Mouse (Mus musculus) monocyte, adult 5-6 weeks (primary cell): ENCODE results near the gene Ube2m. TPM values are rescaled to one million over a fixed set of nuclear protein-coding genes. Genes with fewer than 3 reads are reported as not detected.
"Not testable (repeated sequence)": the region's sequence is repeated elsewhere in the genome, so short reads cannot be mapped to it uniquely, and the experiment has no call there.

Experiments
- ATAC-seq: fragments of 153-309, 156-312 bp; replicated peaks from 2 replicates; pipeline ENCODE4 v1.8.0; 2017; ENCODE audit warnings: mild to moderate bottlenecking; ENCODE audit not compliant: low TSS enrichment, insufficient number of reproducible peaks, severe bottlenecking, poor library complexity, low FRiP score
- total RNA-seq: library from RNA; stranded (forward); fragments of 200-1000, 200-491, 200-594 nt; gene quantifications from 3 replicates; pipeline ENCODE4 v1.2.3, GENCODE M21; 2017

Gene Ube2m
- 44.8 to 67.8 TPM (median 54.9 TPM) in 3 replicates for total RNA-seq

DNA sequence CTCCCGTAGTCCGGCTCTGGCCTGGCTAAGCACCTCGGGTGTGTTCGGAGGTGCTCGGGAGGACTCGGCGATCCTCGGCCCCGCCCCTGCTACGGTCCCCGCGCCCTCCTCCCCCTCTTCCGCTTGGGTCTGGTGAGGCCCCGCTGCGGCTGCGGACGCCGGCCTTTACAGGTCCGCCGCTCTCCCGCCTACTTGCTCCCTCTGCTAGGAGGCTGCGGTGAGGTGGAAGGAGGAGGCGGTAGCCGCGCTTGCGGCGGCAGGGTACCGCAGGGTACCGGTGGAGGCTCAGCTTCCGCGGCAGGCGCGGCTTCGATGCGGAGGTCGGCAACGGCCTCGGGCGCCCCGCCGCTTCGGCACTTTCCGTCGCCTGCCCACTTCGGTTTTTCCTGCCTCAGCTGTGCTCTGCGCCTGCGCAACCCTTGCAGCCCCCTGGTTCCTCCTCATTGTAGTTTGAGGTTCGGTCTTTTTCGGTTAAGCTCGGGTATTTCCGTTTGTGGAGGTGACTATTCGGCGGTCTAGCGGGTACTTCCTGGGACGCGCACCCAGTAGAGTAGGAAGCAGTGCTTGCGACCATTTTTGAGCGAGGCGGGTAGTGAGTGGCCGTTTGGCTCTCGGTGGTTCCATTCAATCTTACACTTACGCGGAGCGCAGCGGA lies at the start of gene Ube2m:
Ube2m (minus strand) TSS at position 375 of the 655 bp plus-strand sequence.
- ATAC-seq: peak; percentile 60

DNA sequence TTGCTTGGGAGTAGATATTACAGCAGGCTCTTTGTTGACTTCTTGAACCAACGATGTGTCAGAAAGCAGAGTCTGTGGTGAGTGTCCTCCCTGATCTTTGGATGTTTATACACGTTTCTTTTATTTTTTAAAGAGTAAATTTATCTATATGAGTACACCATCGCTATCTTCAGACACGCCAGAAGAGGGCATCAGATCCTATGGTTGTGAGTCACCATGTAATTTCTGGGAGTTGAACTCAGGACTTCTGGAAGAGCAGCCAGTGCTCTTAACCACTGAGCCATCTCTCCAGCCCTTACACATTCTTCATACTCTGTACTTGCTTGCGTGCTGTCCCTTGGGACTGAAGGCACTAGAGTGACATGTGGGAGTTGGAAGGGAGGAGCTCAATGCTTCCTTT lies 34.2 kb upstream of the Ube2m start:
- ATAC-seq: no peak

DNA sequence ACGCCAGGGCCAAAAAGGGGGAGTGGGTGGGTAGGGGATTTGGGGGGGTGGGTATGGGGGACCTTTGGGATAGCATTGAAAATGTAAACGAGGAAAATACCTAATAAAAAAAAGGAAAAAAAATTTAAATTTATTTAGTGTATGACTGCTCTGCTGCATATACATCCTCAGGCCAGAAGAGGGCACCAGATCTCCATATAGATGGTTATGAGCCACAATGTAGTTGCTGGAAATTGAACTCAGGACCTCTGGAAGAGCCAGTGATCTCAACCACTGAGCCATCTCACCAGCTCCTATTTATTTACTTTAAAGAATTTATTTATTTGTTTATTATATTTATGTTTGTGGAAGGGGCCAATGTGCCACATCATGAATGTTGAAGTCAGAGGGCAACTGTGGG lies 25.3 kb upstream of the Ube2m start:
- ATAC-seq: not testable (repeated sequence)

DNA sequence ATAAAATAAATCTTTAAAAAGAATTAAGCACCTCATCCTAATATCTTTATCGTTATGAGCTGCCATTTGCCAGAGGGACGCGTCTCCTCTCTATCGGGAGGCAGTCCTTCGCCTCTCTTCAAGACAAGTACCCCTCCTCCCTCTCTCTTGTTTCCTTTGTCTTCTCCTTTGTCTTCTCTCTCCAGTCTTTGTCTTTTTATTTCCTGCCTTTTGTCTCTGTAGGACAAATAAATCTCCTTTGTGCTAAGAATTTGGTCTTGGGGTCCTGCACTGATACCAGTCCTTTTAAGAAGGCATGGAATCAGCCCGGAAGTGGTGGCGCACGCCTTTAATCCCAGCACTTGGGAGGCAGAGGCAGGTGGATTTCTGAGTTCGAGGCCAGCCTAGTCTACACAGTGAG lies 21.5 kb upstream of the Ube2m start:
- ATAC-seq: no peak

DNA sequence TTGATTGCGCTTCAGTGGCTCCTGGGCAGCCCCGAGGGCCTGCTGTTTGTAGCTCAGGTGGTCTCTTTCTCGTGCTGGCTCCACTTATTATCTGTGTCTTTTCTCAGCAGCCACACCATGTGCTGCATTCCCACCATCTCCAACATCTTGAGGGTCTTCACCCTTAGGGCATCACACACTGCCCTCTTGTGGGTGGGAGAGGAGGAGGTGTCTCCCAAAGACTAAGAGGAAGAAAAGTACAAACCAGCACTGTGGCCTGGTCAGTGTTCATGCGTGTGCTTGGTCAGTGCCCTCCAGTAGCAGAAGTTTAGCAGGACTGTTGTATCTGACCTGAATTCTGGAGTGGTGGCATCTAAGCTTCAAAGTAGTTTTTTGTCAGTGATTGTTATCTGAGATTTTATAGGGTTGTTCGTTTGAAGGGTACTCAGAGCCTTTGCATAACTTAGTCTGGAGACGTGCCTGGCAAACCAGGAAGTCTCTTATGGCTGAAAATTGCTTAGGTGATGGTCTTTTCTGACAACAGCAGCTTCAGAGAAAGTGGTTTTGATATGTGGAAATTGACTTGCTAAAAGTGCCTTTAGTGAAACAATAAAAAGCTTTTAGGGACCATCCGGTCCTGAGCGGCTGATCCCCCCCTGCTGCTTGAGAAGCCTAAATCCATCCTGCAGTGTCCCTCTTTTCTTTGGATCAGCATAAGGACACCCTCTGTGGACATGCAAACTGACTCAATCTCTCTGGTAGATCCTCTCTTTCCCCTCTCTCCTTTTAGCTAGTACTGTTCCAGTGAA lies 19.0 kb upstream of the Ube2m start:
- ATAC-seq: no peak

DNA sequence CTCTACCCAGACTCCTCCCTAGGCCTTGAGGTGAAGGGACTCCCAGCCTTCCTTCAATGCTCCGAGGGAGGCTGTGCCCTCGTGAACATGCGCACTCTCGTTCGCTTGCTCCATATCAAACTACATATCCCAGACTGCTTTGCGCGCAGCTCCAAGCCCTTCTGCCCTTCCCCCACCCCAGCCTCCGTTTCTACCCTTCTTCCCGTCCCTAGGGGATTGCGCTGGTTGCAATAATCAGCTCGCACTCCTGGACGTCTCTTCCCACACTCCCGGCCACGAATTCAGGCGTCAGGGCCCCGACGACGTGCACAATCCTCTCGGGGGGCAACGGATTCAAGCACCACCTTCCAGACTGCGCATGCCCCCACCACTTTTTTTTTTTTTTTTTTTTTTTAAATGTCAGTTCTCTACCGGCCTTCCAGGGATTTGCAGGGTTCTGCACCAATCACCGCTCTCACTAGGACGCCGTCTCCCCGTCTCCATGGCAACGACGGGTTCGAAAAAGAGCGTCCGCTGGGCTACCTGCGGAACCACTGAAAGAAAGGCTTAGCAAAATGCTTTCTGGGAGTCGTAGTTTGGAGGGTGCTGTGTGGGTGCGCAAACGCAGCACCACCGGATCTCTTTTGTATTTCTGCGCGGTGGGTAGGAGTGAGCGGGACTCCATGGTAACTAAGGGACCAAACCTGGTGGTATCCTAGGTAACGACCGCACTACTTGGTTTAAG lies 16.4 kb upstream of the Ube2m start, which contains the start of gene Mzf1:
Mzf1 (minus strand) TSS at position 478 of the 724 bp plus-strand sequence.
- ATAC-seq: peak; percentile 86

DNA sequence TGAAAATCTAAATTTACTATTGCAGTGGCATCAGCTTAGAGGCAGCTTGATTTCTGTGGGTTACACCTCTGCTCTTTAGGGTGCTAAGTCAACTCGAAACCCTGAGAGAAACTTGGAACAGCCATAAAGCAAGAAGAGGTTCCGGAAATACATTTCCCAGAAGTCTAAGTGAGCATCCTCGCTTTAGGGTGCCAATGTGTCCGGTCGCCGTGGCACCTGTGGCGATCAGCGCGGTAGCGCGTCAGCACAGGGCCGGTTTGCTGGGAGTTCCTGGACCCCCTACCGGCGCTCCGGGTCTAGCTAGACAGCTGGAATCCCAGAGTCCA lies 15.8 kb upstream of the Ube2m start:
- ATAC-seq: no peak

DNA sequence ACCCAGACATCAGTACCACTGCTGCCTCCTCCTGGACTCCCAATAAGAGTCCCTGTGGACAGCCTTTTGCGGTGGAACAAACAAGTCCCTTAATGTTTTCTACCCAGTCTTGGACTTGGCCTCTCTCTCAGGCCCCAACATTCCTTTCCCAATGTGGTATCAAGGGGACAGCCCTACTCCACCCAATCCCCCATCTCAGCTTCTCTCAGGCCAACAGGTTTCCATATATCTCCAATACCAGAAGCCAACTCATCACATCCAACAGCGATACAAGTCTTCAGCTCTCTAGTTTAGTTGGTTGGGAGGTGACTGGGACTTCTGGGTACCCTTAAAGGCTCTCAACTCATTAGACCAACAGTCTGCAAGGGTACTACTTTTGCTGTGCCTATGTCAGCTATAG lies 15.4 kb upstream of the Ube2m start:
- no peak for ATAC-seq

DNA sequence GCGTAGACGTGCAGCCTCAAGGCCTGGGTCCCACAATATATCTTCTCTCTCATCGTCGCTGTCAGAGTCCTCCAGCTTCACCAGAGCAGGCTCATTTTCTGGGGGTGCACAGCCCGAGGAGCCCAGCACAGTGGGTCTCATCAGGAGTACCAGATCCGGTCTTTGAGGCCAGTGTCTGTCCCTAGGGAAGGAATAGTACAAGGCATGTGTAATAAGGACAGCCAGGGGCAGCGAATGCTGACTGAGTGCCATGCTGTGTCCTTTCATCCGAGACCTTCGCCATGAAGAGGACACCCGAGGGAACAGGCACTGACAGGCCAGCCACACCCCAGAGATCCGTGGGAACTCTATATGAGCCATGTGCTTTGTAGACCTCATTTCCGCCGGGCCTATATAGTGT lies 14.9 kb upstream of the Ube2m start:
- no peak for ATAC-seq

DNA sequence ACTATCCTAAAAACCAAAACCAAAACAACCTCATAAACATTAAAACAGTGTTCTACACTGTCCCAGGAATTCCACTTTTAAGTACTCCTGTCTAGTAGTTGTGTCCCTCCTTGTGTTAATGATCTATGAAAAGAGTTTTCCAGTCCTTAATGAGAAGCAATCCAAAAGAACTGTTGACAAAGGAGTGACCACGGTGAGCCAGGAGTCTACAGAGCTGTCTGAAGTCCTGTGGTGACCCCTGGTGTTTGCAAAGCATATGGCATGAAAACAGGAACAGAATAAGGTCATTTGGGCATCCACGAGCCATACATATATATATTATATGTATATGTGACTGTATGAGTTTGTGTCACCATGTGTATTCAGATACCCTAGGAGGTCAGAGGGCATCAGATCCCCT lies 8.0 kb upstream of the Ube2m start:
- peak; percentile 75 for ATAC-seq

DNA sequence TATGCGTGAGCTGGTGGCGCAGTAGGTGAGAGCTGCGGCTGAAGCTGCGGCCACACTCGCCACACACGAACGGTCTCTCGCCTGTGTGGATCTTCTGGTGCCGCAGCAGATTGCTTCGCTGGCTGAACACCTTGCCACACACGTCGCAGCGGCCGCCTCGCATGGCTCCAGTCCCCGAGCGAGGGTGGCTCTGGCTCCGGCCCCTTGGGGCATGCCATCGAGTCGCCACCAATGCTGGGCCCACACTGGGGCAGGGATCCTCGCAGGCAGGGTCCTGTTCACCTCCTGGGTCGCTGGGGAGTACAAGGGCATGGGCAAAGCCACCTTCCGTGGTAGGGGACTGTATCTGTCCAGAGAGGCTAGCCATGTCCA lies 6.2 kb upstream of the Ube2m start:
- ATAC-seq: no peak

DNA sequence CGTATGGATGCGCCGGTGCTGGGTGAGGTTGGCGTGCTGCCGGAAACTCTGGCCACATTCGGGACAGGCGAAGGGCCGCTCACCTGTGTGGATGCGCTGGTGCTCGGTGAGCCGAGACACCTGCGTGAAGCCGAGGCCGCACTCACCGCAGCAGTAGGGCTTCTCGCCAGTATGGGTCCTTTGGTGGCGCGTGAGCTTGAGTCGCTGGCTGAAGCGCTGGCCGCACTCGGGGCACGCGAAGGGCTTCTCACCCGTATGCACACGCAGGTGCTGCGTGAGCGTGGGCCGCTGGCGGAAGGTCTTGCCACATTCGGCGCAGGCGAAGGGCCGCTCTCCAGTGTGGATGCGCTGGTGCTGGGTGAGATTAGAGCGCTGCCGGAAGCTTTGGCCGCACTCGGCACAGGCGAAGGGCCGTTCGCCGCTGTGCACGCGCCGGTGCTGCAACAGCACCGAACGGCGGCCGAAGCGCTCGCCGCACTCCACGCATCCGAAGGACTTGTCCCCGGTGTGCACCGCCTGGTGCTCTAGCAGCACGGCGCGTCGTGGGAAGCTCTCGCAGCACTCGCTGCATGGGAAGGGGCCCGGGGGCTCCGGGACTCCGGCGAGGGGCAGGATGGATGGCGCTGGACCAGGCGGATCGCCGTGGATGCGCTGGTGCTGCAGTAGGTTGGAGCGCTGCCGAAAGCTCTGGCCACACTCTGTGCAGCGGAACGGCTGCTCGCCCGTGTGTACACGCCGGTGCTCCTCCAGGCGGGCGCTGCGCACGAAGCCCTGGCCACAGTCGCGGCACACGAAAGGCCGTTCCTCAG lies 5.6 kb upstream of the Ube2m start:
- no peak for ATAC-seq

DNA sequence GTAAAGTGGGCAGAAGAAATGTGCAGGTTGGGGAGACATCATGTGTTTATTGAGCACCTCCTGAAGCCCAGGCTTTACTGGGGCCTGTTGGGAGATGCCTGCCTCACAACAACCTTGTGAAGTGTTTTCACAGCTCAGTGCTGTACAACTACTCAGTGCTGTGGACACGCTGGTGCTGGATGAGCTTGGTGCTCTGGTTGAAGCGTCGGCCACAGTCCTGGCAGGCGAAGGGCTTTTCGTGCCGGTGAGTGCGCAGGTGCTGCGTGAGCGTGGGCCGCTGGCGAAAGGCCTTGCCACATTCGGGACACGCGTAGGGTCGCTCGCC lies 5.0 kb upstream of the Ube2m start:
- no peak for ATAC-seq

DNA sequence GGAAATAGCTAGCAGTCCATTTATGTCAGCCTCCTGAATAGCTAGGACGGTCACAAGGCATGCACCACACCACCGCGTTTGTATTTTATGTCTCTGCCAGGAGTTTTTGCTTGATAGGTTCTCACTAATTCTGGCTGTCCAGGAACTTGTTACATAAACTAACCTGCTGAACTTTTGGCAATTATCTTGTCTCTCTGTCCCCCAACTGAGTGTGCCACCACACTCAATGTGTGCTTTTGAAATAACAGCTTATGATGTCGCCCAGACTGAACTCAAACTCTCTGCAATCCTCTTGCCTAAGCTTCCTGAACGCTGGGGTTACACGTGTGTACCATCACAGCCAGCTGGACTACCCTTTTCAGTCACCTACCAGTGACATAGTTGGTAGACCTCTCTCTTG lies 4.4 kb upstream of the Ube2m start:
- no peak for ATAC-seq

DNA sequence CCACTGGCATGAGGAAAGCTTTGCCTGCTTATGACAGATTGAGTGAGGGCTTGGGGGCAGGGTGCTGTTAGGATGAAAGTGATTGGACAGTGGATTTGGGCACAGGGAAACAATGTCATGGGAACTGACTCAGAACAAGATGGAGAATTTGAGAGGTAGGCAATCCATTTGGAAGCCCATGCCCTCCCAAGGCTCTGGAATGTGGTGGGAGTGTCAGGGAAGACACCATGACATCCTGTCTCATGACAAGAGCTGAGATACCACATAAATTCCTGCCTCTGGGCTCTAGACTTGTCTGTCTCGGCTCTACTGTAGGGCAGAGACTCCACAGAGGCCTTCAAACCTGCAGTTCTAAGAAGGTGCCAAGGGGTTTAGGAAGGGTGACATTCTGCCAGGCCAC lies 3.2 kb upstream of the Ube2m start:
- ATAC-seq: no peak

DNA sequence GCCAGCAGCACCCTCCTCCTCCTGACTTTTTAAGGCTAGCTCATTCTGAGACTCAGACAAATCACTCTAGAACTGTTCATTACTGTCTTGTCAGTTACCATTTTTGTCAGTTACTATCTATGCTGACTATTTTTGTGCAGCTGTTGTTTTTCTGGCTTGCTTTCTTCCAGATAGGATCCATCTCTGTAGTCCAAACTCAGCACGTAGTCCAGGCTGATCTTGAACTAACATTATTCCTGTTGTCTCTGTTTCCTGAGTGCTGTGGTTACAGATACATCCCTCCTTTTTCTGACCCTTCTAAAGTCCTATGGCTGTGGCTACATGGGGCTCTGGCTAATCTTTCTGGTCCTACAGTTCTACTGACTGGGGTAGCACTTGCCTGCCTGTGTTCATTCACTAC lies 1.1 kb upstream of the Ube2m start:
- no peak for ATAC-seq

DNA sequence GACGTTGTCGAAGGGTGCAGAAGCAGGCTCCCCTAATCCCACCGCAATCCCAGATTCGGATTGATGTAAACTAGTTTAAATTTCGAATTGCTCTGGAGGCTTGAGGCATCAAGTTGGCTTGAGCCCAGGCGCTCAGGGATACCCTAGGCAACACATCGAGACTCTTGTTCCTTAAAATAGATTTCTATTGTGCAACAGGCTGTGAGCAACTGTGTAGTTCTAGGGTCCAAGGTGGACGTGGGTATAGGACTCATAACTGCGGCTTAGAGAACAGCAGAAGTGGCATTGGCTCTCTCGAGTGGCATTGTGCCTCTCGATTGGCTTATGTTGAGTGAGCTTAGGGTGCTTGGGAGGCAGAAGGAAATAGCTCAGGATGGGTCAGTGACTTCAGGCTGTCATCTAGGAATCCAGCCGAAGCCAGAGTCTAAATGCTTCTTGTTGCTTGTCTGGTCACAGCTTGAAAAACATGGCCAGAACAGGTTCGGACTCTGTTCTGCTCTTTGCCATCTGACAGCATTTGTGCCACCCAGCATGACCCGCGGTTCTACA lies 620 bp upstream of the Ube2m start:
- ATAC-seq: 0 out of 2 replicates have a peak, but pooled peaks have one; percentile 4

DNA sequence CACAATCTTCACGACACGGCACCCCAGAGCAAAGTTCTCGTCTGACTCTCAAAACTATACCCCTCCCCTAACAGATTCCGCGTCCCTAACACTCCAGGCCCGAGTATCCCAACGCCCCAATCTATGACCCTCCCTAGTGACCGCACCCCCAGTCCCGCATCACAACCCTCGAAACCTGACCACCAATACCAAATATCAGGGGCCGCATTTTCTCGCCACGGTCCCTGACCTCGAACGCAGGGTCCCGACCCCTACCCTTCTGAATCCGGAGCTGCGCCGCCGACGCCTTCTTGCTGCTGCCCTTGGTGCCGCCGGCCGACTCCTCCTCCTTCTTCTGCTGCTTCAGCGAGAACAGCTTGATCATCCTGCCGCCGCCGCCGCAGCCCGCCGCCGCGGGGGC lies 709 bp downstream of the Ube2m start:
- no peak for ATAC-seq

DNA sequence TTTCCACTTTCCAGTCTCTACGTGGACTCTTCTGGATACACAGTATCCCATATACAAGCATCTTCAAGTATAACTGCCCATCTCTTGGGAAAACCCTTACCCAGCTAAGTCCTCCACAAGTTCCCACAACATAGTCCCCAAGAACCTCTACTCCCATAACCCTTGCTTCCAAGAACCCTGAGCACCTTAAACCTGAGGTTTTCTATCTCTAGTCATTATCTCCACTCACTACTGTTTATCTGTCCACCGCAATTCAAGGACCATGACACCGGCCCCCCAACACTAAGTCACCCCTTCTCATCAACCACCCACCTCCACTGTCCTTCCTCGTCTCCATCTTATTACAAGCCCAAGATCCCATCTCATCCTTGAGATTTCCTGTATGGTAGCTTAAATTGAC lies 1.3 kb downstream of the Ube2m start:
- ATAC-seq: no peak
